Mouse (Mus musculus) embryonic fibroblast, embryonic 13.5 days (primary cell): Measurements from ENCODE around the gene Arid3a. TPM values are rescaled to one million over a fixed set of nuclear protein-coding genes. Genes with fewer than 3 reads are reported as not detected.
A peak's percentile ranks its signal among the peaks of the same experiment; 100 is the strongest.
"Not testable (repeated sequence)": the region's sequence is repeated elsewhere in the genome, so short reads cannot be mapped to it uniquely, and the experiment has no call there.

ENCODE experiments used
- H3K27ac ChIP-seq: 2 replicates; pipeline ENCODE4 v1.5.1; 2012; ENCODE audit warnings: low read length, control low read depth, inconsistent platforms; ENCODE audit not compliant: insufficient read depth
- H3K4me1 ChIP-seq: 2 replicates; pipeline ENCODE4 v1.6.1; 2011; ENCODE audit warnings: low read length; ENCODE audit not compliant: control insufficient read depth, insufficient read depth
- H3K4me3 ChIP-seq: 2 replicates; pipeline ENCODE4 v1.5.1; 2011; ENCODE audit warnings: mild to moderate bottlenecking, control low read depth, low read length; ENCODE audit not compliant: insufficient read depth
- CTCF ChIP-seq: IDR thresholded peaks from 2 replicates; pipeline ENCODE4 v1.5.1; 2011; ENCODE audit warnings: mild to moderate bottlenecking, control low read depth, low read length, moderate library complexity, borderline replicate concordance; ENCODE audit not compliant: insufficient read depth
- POLR2A ChIP-seq: IDR thresholded peaks from 2 replicates; pipeline ENCODE4 v1.6.1; 2011; ENCODE audit warnings: low read depth, mild to moderate bottlenecking, control low read depth, low read length, moderate library complexity
- polyA plus RNA-seq: library from polyadenylated mRNA; stranded (reverse); fragments of >200 nt; gene quantifications from 2 replicates; pipeline ENCODE4 v1.2.4, GENCODE M21; 2011; ENCODE audit warnings: low read depth; ENCODE audit not compliant: missing spikeins, insufficient read length

Gene Arid3a
- polyA plus RNA-seq, 1 experiment = 6.0 TPM

DNA sequence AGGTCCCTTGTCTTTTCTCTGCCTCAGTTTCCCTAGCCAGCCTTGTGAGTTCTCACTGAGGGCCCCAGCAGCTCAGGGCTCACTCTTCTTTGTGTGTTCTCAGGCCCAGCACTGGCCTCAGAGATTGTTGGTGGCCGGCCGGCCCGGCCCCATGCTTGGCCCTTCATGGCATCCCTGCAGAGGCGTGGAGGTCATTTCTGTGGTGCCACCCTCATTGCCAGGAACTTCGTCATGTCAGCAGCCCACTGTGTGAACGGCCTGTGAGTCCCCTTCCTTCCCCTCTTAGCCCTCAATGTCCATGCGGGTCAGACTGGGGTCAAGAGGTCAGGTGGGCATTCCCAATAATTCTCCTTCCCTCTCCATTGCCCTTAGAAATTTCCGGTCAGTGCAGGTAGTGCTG is 40.2 kb upstream of the Arid3a start:
- H3K4me3 ChIP-seq = no peak overlapping the region
- H3K27ac ChIP-seq = no peak overlapping the region
- no peak for TF ChIP-seq POLR2A
- TF ChIP-seq CTCF = no peak
- no peaks in the 10 kb centered on the region for H3K4me1 ChIP-seq

DNA sequence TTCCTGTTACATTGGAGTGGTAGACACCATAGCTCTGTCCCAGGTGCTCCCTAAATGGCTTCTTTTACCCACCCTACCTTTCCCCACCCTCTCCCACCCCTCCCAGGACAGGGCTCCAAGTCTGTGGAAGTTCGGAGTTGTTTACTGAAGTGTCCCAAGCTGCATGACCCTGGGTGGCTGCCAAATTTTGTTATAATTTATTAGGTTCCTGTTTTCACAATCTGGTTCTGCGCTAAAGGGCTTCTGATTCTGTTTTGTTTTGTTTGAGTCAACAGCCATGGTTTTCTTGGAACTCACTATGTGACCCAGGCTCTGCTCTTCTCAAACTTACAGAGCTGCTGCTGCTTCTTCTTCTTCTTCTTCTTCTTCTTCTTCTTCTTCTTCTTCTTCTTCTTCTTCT is 37.5 kb upstream of the Arid3a start:
- TF ChIP-seq CTCF = no peak
- Histone ChIP-seq H3K4me1 (no peaks in the 10 kb centered on the region), H3K27ac (no peak overlapping the region), H3K4me3 (no peak overlapping the region)

DNA sequence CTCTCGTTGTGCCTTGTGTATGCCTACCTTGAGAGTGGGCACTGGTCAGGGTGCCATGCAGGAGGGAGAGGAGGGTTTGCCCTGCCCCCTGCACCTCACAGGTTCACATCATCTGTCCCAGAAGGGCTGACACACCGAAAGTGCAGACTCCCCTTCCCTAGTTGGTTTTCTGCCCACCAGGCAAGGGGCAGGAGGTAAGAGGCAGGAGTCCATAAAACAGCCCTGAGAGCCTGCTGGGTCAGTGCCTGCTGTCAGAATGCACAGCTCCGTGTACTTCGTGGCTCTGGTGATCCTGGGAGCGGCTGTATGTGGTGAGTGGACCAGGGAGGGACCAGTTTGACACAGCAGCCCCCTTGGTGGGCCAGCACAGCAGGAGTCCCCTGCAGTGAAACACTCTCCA is 36.2 kb upstream of the Arid3a start, which contains the start of gene Cfd:
Gene Cfd (plus strand): TSS at position 184 of the 400 bp plus-strand sequence.
- Histone ChIP-seq H3K4me1 (no peaks in the 10 kb centered on the region), H3K27ac (no peak within 1 kb of the TSS), H3K4me3 (no peak within 1 kb of the TSS)
- TF ChIP-seq POLR2A (no peak), CTCF (no peak)

DNA sequence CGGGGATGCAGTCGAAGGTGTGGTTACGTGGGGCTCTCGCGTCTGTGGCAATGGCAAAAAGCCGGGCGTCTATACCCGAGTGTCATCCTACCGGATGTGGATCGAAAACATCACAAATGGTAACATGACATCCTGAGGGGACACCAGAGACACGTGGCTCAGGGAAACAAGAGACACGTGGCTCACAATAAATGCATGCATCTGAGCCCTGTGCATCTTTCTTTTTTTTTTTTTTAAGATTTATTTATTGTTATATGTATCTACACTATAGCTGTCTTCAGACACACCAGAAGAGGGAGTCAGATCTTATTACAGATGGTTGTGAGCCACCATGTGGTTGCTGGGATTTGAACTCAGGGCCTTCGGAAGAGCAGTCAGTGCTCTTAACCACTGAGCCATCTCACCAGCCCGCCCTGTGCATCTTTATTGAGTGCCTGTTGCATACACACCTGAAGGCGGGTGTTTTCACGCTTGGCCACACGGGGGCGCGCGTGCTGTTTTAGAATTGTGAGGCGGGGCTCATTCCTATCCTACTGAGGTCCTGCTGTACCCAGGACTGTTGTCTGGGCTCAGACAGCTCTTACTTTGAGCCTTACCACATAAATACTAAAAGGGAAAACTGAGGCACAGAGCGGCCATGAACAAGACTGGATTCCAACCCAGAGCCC is 34.3 kb upstream of the Arid3a start:
- TF ChIP-seq CTCF = peak; percentile 64
- not testable (repeated sequence) for H3K4me1 ChIP-seq, H3K4me3 ChIP-seq, H3K27ac ChIP-seq

DNA sequence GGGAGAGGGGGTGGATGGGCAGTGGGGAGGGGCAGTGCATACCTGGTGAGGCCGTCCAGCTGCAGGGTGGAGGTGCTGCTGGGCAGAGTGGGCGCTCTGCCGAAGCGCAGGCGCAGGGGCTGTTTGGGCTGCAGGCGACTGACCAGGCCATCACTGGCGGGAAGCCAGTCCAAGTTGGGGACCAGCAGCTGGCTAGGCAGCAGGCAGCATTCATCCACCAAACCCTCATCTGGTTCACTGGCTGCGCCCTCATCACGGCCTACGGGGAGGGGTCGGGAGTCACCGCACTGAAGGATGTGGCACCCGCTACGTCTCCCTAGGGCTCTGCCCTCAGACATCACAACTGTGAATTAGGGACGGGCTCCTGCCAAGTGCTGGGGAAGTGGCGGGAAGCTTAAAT is 30.5 kb upstream of the Arid3a start:
- H3K27ac ChIP-seq = no peak overlapping the region
- TF ChIP-seq POLR2A (no peak), CTCF (no peak)
- H3K4me3 ChIP-seq = no peak overlapping the region
- H3K4me1 ChIP-seq = no peaks in the 10 kb centered on the region

DNA sequence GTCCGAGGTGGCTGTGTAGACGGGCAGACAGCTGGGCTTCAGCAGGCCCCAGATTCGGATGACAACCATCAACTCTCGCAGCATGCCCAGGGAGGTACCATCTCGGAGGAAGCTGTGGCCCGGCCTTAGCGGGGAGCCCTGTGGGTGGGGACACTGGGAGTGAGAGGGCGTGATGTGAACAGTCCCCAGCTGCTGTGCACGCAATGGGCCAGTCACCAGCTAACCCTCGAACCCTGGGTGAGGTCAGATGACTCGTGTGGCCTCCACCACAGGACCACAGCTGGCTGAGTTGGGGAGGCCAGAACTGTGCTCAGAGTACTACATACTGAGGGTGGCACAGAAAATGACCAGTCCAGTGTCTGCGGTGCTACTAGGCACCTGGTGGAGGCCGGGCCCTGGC is 30.0 kb upstream of the Arid3a start:
- no peak overlapping the region for H3K27ac ChIP-seq
- H3K4me1 ChIP-seq = no peaks in the 10 kb centered on the region
- H3K4me3 ChIP-seq = no peak overlapping the region
- TF ChIP-seq POLR2A = no peak
- TF ChIP-seq CTCF = no peak

DNA sequence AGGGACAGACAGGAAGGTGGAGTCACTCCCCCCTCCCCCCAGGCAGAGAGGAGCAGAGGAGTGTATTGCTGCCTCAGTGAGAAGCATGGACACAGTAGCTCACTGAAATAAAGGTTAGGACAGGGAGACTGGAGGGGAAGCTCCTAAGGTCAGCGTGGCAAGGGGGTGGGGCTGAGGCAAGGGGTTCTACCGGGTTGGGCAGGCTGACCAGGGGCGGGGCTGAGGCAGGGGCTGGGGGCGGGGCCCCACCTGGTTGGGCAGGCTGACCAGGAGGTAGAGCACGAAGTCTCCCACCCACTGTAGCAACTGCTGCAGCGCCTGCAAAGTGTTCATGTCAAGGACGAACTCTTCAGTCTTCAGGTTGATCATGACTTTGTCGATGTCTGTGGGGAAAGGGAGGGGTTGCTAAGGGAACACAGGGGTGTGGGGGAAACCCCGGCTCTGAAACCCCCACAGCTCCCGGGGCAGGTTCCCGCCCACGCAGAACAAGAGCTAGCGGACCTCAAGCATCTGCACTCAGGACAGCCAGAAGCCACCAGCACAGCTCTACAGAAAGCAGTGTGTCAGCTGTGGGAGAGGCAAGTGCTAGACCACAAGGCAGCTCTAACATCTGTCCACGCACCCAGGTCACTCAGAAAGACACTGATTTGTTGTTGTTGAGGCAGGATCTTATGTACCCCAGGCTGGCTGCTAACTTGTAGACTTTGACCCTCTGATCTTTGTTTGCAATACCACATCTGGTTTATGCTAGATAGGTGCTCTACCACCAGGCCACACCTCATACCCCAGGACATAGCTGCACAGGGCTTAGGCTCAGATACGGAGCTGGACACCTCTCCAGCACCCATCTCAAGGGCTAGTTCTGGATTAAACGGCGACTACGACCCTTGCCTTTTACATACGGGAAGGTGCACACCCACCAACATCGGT is 29.3 kb upstream of the Arid3a start:
- no peak overlapping the region for H3K4me3 ChIP-seq
- TF ChIP-seq CTCF (no peak), POLR2A (no peak)
- no peak overlapping the region for H3K27ac ChIP-seq
- no peaks in the 10 kb centered on the region for H3K4me1 ChIP-seq

DNA sequence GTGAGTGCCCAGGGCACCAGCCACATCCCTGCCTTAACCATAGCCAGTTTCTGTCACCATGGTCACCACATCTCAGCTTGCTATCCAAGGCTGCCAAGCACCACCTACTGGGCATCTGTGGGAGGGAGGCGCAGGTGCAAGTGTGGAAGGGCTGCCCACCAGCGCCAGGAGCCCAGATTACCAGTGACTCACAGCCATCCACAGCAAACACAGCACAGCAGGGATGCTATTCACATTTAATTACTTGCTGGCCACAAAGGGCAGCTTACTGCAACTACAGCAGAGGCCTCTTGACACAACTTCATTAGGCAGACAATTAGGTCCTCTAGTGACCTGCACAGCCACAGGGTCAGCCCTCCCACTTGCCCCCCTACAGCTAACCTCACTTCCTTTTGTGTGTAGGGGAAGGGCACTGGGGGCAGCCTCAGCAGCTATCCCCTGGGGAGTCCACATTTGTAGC is 25.9 kb upstream of the Arid3a start:
- TF ChIP-seq POLR2A (no peak), CTCF (peak; percentile 36; the same call in 1 of the 2 replicates)
- Histone ChIP-seq H3K4me1 (no peaks in the 10 kb centered on the region), H3K4me3 (no peak overlapping the region), H3K27ac (no peak overlapping the region)

DNA sequence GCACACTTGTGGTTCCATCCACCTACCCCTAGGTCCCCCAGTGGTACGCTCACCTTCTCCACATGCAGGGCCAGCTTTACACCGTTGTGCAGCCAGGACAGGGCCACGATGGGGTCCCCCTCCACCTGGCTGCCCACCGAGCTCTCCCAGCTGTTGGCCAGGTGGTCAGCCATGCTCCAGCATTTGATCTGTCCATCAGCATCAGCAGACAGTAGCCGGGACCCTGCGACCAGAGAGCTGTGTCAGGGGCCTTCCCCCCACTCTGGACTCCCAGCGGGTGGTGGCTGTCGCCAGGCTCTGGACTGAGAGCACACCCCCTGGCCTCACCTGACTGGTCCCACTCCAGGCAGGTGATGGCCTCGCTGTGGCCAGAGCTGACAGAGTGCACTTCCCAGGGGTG is 20.1 kb upstream of the Arid3a start:
- 0 out of 2 replicates have a peak, but pooled peaks cover 4% of the 10 kb centered on the region for H3K4me1 ChIP-seq
- no peak overlapping the region for H3K27ac ChIP-seq
- no peak for TF ChIP-seq CTCF
- no peak for TF ChIP-seq POLR2A
- H3K4me3 ChIP-seq = no peak overlapping the region

DNA sequence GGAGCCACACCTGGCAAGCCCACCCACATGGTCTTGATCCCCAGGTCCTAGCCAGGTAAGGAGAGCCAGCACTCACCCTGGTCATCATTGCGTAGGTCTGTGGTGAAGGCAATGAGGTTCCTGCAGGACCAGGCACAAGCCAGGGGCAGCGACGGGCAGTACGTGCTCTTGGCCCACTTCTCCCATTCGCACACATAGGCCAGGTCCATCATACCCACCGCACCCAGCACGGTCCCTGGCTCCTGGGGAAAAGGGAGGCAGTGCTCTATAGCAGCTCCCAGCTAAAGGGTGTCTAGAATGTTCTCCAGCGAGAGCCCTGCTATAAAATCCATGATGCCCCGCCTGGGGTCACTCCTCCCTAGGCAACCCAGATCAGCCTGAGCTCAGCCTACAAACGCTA is 19.4 kb upstream of the Arid3a start:
- TF ChIP-seq CTCF = no peak
- TF ChIP-seq POLR2A = no peak
- Histone ChIP-seq H3K4me1 (0 out of 2 replicates have a peak, but pooled peaks cover 4% of the 10 kb centered on the region), H3K27ac (no peak overlapping the region), H3K4me3 (no peak overlapping the region)
